Mouse (Mus musculus): ENCODE data around the gene Mfsd11. TPM values are rescaled to one million over a fixed set of nuclear protein-coding genes. Genes with fewer than 3 reads are reported as not detected.

The Mfsd11 gene
- polyA plus RNA-seq, 1 experiment from 2014 or later, result 31.9 TPM

Other genes with a start within 250 kb of the Mfsd11 start
- gene Rhbdf2, start 225.4 kb upstream of the Mfsd11 start, polyA plus RNA-seq (2014; fragmentation: Nextera tagmentation; extraction: Ambion mirVana), result 6.4 and 6.6 TPM in 2 replicates
- 1.3 and 1.9 TPM in 2 replicates for gene Prcd, start 198.9 kb upstream of the Mfsd11 start, polyA plus RNA-seq (2014; fragmentation: Nextera tagmentation; extraction: Ambion mirVana)
- gene Cygb, start 198.1 kb upstream of the Mfsd11 start, polyA plus RNA-seq (2014; fragmentation: Nextera tagmentation; extraction: Ambion mirVana), result 5.8 and 6.7 TPM in 2 replicates
- gene St6galnac1, start 76.9 kb upstream of the Mfsd11 start, polyA plus RNA-seq (2014; fragmentation: Nextera tagmentation; extraction: Ambion mirVana), result not detected in 2 replicates
- gene Mxra7, start 24.4 kb upstream of the Mfsd11 start, polyA plus RNA-seq (2014; fragmentation: Nextera tagmentation; extraction: Ambion mirVana), result 15.0 and 16.7 TPM in 2 replicates
- 70.9 and 79.2 TPM in 2 replicates for gene Mettl23, start 9.2 kb upstream of the Mfsd11 start, polyA plus RNA-seq (2014; fragmentation: Nextera tagmentation; extraction: Ambion mirVana)
- gene Jmjd6, start 9.0 kb upstream of the Mfsd11 start, polyA plus RNA-seq (2014; fragmentation: Nextera tagmentation; extraction: Ambion mirVana), result 59.0 and 63.7 TPM in 2 replicates
- gene Srsf2, start 654 bp downstream of the Mfsd11 start, polyA plus RNA-seq (2014; fragmentation: Nextera tagmentation; extraction: Ambion mirVana), result 566 and 569 TPM in 2 replicates
- gene Mgat5b, start 66.4 kb downstream of the Mfsd11 start, polyA plus RNA-seq (2014; fragmentation: Nextera tagmentation; extraction: Ambion mirVana), result 0.35 and 0.50 TPM in 2 replicates